Mouse (Mus musculus) limb, embryonic 11.5 days (tissue): ENCODE results near the gene Scn2b. TPM values are rescaled to one million over a fixed set of nuclear protein-coding genes. Genes with fewer than 3 reads are reported as not detected.

Experiments used
- ATAC-seq: fragments of 200-750 bp; cut with Nextera tagmentation; 2 replicates; pipeline ENCODE4 v1.8.0; 2017; ENCODE audit warnings: low read depth; ENCODE audit not compliant: insufficient number of reproducible peaks, low FRiP score, low TSS enrichment
- DNase-seq: peaks from one replicate; pipeline ENCODE4 v3.0.0-alpha.2; 2015; ENCODE audit warnings: low spot score
- H3K27ac ChIP-seq: fragments of 300-500 bp; sonication (generic); replicated peaks from 2 replicates; pipeline ENCODE4 v1.5.1; 2014; ENCODE audit warnings: low read depth, mild to moderate bottlenecking, low read length
- H3K27me3 ChIP-seq: fragments of 300-500 bp; sonication (generic); 2 replicates; pipeline ENCODE4 v1.6.1; 2014; ENCODE audit warnings: mild to moderate bottlenecking, low read length, mixed read lengths; ENCODE audit not compliant: control insufficient read depth, insufficient read depth
- H3K36me3 ChIP-seq: fragments of 300-500 bp; sonication (generic); 2 replicates; pipeline ENCODE4 v1.6.1; 2014; ENCODE audit warnings: mild to moderate bottlenecking, low read length, moderate library complexity, mixed read lengths; ENCODE audit not compliant: control insufficient read depth, insufficient read depth
- H3K4me1 ChIP-seq: fragments of 300-500 bp; sonication (generic); 2 replicates; pipeline ENCODE4 v1.6.1; 2014; ENCODE audit warnings: low read length, mixed read lengths; ENCODE audit not compliant: control insufficient read depth, insufficient read depth
- H3K4me2 ChIP-seq: fragments of 300-500 bp; sonication (generic); 2 replicates; pipeline ENCODE4 v1.6.1; 2014; ENCODE audit warnings: low read depth, mild to moderate bottlenecking, moderate library complexity; ENCODE audit not compliant: severe bottlenecking
- H3K4me3 ChIP-seq: fragments of 300-500 bp; sonication (generic); 2 replicates; pipeline ENCODE4 v1.5.1; 2014; ENCODE audit warnings: low read depth, low read length
- H3K9ac ChIP-seq: fragments of 300-500 bp; sonication (generic); 2 replicates; pipeline ENCODE4 v1.6.1; 2014; ENCODE audit warnings: mild to moderate bottlenecking, low read length
- H3K9me3 ChIP-seq: fragments of 300-500 bp; sonication (generic); 2 replicates; pipeline ENCODE4 v1.6.1; 2016; ENCODE audit warnings: low read length; ENCODE audit not compliant: control insufficient read depth
- WGBS: fragments of 180-500 bp; shearing (Covaris S2); extraction: QIAGEN DNeasy Blood & Tissue Kit; methylation state at CpG from one replicate; pipeline ENCODE4 v1.1.7; 2014; 5-methylcytosine and 5-hydroxymethylcytosine counted together
- polyA plus RNA-seq: library from polyadenylated mRNA; unstranded; fragments of >200 nt; fragmentation: Nextera tagmentation; extraction: Ambion mirVana; gene quantifications from 2 replicates; pipeline ENCODE4 v1.2.1, GENCODE M21; 2014

Scn2b gene
- polyA plus RNA-seq, 1 experiment from 2014 or later = 8.0 TPM

DNA sequence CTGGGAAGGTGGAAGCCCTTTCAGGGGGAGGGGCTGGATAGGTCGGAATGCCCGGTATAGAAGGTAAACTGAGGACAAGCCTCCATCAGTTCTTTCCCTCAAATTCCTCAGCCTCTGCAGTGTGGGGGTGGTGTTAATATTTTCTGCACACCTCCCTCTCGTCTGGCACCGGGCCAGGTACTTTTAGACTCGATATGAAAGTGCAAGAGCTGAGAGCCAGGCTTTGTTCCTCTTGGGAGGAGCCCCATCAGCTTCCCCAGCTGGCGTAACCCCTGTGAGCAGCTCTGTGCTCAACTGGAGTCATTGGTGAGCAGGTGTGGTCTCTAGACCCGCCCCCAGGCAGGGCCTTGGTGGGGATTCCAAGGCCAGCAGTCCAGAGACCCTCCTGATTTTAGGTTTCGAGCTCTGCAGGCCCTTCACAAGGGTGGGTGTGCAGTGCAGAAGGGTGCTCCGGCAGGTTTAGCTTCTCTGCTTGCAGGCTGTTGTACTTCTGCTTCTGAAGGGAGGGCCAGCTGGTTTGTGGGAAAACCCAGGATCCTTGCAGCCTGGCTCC lies 4.7 kb downstream of the Scn2b start:
- H3K4me3 ChIP-seq = no peak overlapping the region
- ATAC-seq = no peak

DNA sequence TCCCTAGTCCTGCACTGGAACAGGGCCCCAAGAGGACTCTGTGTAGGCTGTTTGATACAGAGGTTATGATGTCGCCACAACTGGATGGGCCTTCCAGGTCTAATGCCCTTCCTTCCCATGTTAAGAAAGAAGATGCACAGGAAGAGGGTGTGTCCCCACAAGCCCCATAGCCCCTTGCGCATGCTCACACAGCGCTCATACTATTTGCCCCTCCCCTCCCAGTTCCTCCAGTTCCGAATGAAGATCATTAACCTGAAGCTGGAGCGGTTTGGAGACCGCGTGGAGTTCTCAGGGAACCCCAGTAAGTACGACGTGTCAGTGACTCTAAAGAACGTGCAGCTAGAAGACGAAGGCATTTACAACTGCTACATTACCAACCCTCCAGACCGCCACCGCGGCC lies 7.6 kb downstream of the Scn2b start:
- WGBS = 95% methylated on average over 14 of the region's 14 CpGs
- Histone ChIP-seq H3K9ac (no peak overlapping the region), H3K27me3 (no peaks in the 10 kb centered on the region)

More for the DNA sequence above, 4.7 kb downstream of the Scn2b start:
- H3K27me3 ChIP-seq = no peaks in the 10 kb centered on the region
- 0 out of 2 replicates have a peak overlapping the region, but pooled peaks have one; percentile 40 for H3K9ac ChIP-seq
- peaks cover 4% of the 10 kb centered on the region; the same call in 1 of the 2 replicates for H3K36me3 ChIP-seq
- H3K27ac ChIP-seq = no peak overlapping the region
- H3K4me1 ChIP-seq = peaks cover 16% of the 10 kb centered on the region
- no peak for DNase-seq
- no peaks in the 10 kb centered on the region for H3K9me3 ChIP-seq
- H3K4me2 ChIP-seq = peak overlapping the region; percentile 27; the same call in 1 of the 2 replicates
- WGBS = 36% methylated on average over 9 of the region's 9 CpGs

DNA sequence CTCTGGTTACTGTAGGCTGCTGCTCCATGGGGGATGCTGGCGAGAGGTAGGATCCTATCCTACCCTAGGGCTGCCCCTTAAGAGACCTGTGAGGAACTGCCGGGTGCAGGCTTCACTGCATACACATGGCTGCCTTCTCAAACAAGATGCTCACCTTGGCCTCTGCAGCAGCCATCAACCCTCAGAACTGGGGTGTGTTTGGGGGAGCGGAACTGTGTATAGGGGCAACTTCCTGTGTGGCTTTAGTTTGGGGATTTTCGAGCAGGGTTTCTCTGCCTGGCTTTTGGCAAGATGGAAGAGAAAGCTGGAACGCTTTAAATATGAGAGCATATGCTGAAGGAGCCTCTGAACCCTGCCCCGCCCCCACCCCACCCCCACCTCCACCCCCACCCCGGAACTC lies 9.4 kb downstream of the Scn2b start:
- no peaks in the 10 kb centered on the region for H3K9me3 ChIP-seq
- no peak overlapping the region for H3K9ac ChIP-seq
- no peak overlapping the region for H3K4me3 ChIP-seq
- no peak overlapping the region for H3K4me2 ChIP-seq
- no peak overlapping the region for H3K27ac ChIP-seq
- DNase-seq (no peak), ATAC-seq (no peak)
- H3K4me1 ChIP-seq = peaks cover 6% of the 10 kb centered on the region
- H3K36me3 ChIP-seq = peaks cover 4% of the 10 kb centered on the region; the same call in 1 of the 2 replicates
- H3K27me3 ChIP-seq = no peaks in the 10 kb centered on the region
- 58% methylated on average over 7 of the region's 7 CpGs for WGBS

More for the DNA sequence above, 7.6 kb downstream of the Scn2b start:
- Histone ChIP-seq H3K4me2 (no peak overlapping the region), H3K36me3 (peaks cover 4% of the 10 kb centered on the region; the same call in 1 of the 2 replicates), H3K9me3 (no peaks in the 10 kb centered on the region), H3K27ac (no peak overlapping the region), H3K4me3 (no peak overlapping the region), H3K4me1 (peaks cover 13% of the 10 kb centered on the region)
- DNase-seq (no peak), ATAC-seq (no peak)

DNA sequence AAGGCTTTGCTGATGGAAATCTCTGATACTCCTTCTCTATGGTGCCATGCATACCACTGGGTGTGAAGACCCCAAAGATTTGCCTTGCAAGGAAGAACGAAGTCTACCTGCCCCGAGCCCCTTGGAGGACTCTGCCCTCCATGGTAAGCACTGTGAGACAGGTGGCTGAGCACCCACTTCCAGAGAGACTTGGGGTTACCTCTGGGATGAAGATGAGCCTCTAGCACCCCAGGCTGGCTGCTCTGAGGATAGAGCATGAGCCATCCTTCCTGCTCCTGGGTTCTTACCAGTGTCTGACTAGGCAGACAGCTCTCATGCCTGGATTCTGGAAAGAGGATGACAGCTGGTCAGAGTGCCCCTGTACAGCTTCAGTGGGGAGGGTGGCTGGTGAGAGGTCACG lies 12.5 kb downstream of the Scn2b start:
- Histone ChIP-seq H3K4me2 (no peak overlapping the region), H3K9me3 (no peaks in the 10 kb centered on the region), H3K4me1 (peaks cover 9% of the 10 kb centered on the region), H3K4me3 (no peak overlapping the region), H3K36me3 (peaks cover 4% of the 10 kb centered on the region; the same call in 1 of the 2 replicates), H3K27ac (no peak overlapping the region), H3K27me3 (no peaks in the 10 kb centered on the region), H3K9ac (no peak overlapping the region)
- 89% methylated on average over 3 of the region's 3 CpGs for WGBS
- DNase-seq (no peak), ATAC-seq (no peak)

DNA sequence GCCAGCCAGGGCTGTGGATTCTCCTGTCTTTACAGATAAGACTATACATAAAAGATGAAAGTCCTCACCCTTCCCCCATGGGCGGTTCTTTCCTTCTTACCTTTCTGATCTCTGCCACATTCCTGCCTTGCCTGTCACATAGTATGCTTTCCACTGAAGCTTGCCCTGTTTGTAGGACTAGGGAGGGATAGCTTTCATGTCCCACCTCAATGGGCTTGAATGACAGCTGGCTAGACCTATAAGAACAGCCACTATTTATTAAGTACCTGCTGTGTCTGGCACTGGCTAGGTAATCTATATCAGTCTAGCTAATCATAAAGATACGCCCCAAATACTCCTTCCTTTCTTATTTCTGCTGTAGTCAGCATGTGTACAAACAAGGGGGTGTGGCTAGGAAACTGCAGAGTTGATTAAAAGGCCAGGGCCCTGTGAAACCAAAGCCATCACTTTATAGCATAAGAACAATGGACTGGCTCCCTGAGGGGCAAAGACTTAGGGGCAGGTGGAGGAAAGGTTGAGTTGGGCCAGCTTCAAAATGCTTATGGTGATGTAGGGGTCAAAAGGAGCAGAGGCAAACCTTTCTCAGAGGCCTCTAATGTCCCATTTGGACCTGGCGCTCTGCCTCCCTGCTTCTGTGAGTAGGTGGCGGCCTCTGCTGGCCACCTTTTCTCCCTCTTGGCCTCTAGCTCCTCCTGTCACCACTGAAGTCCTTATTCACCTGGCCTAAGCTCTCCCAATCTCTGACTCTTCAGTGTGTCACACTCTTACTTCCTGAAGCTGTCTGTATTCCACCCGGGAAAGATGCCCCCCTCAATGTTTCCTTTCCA lies 16.1 kb downstream of the Scn2b start:
- H3K4me1 ChIP-seq = peaks cover 38% of the 10 kb centered on the region
- no peak for ATAC-seq
- 27% methylated on average over 5 of the region's 5 CpGs for WGBS

DNA sequence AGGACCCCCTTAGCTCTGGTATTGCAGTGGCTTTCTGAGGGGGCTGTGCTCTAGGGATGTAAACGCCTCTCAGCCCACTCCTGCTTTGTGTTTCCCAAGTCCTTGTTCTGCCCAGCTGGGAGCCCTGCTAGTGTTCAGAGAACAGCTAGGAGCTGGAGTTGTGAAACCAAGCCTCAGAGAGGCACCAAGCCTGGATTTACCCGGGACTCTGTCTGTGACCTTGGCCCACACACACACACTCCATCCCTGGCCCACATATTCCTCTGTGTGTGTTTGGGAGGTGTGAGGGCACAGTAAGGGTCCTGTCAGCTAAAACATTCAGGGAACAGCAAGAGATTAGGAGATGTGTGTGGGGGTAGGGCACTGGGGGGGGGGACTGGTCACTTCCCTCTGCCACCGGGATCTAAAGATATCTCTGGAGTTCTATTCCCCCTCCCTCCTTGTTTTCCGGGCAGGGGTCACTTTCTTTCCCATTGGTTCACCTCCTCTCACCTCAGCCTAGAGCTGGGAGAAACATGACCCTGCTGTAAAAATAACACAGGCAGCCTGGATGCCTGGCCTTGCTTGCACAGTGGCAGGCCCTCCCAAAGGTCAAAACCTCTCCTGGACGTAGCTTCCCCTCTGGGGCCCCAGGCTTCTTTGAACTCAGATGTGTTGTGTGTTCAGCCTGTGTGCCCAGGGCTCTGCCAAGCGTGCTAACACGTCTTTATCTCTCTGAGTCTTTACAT lies 19.0 kb downstream of the Scn2b start:
- no peaks in the 10 kb centered on the region for H3K9me3 ChIP-seq
- peak; percentile 64 for DNase-seq

More for the DNA sequence above, 16.1 kb downstream of the Scn2b start:
- peak; percentile 74 for DNase-seq
- Histone ChIP-seq H3K27ac (no peak overlapping the region), H3K9ac (no peak overlapping the region), H3K4me2 (no peak overlapping the region), H3K36me3 (no peaks in the 10 kb centered on the region; the same call in 1 of the 2 replicates), H3K9me3 (no peaks in the 10 kb centered on the region), H3K27me3 (no peaks in the 10 kb centered on the region), H3K4me3 (no peak overlapping the region)

DNA sequence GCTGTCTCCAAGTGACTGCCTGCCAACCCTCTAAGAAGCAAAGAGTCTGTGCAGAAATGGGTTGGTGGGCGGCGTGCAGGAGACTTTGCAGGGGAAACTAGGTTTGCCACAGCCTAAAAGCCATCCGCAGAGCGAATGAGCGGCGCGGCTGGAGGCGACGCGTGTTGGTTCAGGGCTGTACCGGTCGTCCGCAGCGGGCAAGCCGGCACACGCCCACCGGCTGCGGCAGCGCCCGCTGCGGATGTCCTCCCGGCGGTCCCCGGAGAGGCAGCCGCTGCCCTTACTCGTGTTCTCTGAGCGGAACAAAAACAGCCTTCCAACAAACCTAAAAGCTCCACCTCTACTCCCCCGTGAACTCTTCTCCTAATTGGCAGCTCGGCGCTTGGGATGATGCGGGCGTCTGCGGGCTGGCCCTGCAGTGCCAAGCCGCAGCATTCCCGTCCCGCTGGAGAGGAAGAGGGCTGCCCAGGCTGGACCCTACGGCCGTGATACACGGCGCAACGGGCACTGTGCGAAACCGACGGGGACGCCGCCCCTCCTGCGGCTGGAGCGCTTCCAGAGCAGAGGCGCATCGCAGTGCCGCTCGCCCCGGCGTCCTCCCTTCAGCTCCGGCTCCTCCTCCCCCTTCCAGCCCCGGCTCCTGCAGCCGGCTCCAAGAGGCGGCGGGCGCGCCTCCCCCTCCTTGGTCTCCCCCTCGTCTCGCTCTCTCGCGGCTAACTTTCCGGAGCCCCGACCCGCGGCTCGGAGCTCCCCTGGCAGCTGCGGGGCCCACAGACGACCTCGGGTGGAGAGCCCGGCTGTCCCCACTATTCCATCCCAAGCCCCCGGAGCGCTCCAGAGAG lies 20.8 kb downstream of the Scn2b start, which contains the start of gene Scn4b:
TSS of gene Scn4b (plus strand) at position 205 of the 842 bp plus-strand sequence.
- no peak for ATAC-seq
- under 1% methylated on average over 75 of the region's 76 CpGs for WGBS
- Histone ChIP-seq H3K36me3 (no peaks in the 10 kb centered on the region; the same call in 1 of the 2 replicates), H3K27me3 (peaks cover 7% of the 10 kb centered on the region; the same call in 1 of the 2 replicates), H3K4me2 (peak within 1 kb of the TSS; percentile 97), H3K4me1 (peaks cover 63% of the 10 kb centered on the region), H3K4me3 (peak within 1 kb of the TSS; percentile 44), H3K9me3 (no peaks in the 10 kb centered on the region), H3K9ac (0 out of 2 replicates have a peak within 1 kb of the TSS, but pooled peaks have one; percentile 39), H3K27ac (no peak within 1 kb of the TSS)
- peak; percentile 73 for DNase-seq

More for the DNA sequence above, 19.0 kb downstream of the Scn2b start:
- Histone ChIP-seq H3K4me3 (no peak overlapping the region), H3K27ac (0 out of 2 replicates have a peak overlapping the region, but pooled peaks have one; percentile 16), H3K4me1 (peaks cover 61% of the 10 kb centered on the region), H3K36me3 (no peaks in the 10 kb centered on the region; the same call in 1 of the 2 replicates), H3K27me3 (peaks cover 7% of the 10 kb centered on the region; the same call in 1 of the 2 replicates), H3K9ac (no peak overlapping the region), H3K4me2 (no peak overlapping the region)
- WGBS = 0% methylated on average over 7 of the region's 7 CpGs
- no peak for ATAC-seq
